22 mouse cellular contexts compared by ENCODE assay signal in genomic region chr17:48011105-48011504, GRCm38 (mm10). TPM values are rescaled to one million over a fixed set of nuclear protein-coding genes. Genes with fewer than 3 reads are reported as not detected.
DNase-seq lines count a peak whose midpoint lies in the region; ATAC-seq lines count a peak whose summit lies in the region.
"Had no signal": no experiment of that assay in that cellular context is flagged by ENCODE, and none has a peak within 500 bp of the region (broad histone marks: within the 10 kb centered on the region; RNA-seq: fewer than 3 reads in every experiment).

No protein-coding gene starts in this region.

- no peak overlapping the region for H3K9ac ChIP-seq in hindbrain, embryonic 14.5 days
- H3K9ac ChIP-seq in neural tube, embryonic 13.5 days, result no peak overlapping the region
- no peak overlapping the region for H3K9ac ChIP-seq in neural tube, embryonic 15.5 days (replicated peaks)
- H3K9ac ChIP-seq: embryonic facial prominence, embryonic 12.5 days; forebrain, embryonic 13.5 days; forebrain, embryonic 15.5 days had no signal

- DNase-seq in hindbrain, embryonic 14.5 days (ENCODE audit: low spot score), result no peak
- no peak for DNase-seq in hindbrain, embryonic 10.5 days (ENCODE audit: low spot score)
- no peak for DNase-seq in neural tube, embryonic 10.5 days (ENCODE audit: extremely low spot score, low spot score)
- DNase-seq in right cerebral cortex, postnatal 14 days, result no peak
- DNase-seq: adrenal gland, adult 2 months; adrenal gland, postnatal 10 days; adrenal gland, postnatal 25 days; cerebellum, adult 11-12 months; cerebellum, adult 2 months; cerebellum, adult 9-10 months; cerebellum, postnatal 10 days; cerebellum, postnatal 25 days had no signal

- ATAC-seq in hindbrain, embryonic 14.5 days (ENCODE audit: low FRiP score), result 0 out of 2 replicates have a peak, but pooled peaks have one; percentile 41
- ATAC-seq in neural tube, embryonic 13.5 days (ENCODE audit: low read depth), result no peak
- no peak for ATAC-seq in neural tube, embryonic 15.5 days (ENCODE audit: low FRiP score)
- ATAC-seq: forebrain, embryonic 15.5 days had no signal

- peaks cover 5% of the 10 kb centered on the region; the same call in 1 of the 2 replicates for H3K4me1 ChIP-seq in hindbrain, embryonic 14.5 days (replicated peaks; ENCODE audit: control insufficient read depth, insufficient read depth, low read length)
- peaks cover 58% of the 10 kb centered on the region for H3K4me1 ChIP-seq in hindbrain, embryonic 10.5 days (replicated peaks)
- H3K4me1 ChIP-seq in neural tube, embryonic 13.5 days (replicated peaks), result peaks cover 31% of the 10 kb centered on the region
- H3K4me1 ChIP-seq in neural tube, embryonic 15.5 days, result peaks cover 16% of the 10 kb centered on the region

- H3K27ac ChIP-seq in hindbrain, embryonic 14.5 days, result peak overlapping the region; percentile 67
- H3K27ac ChIP-seq in hindbrain, embryonic 10.5 days, result no peak overlapping the region
- peak overlapping the region; percentile 42; the same call in 1 of the 2 replicates for H3K27ac ChIP-seq in neural tube, embryonic 13.5 days (replicated peaks)
- 0 out of 2 replicates have a peak overlapping the region, but pooled peaks have one; percentile 18 for H3K27ac ChIP-seq in neural tube, embryonic 15.5 days (replicated peaks)
- H3K27ac ChIP-seq: embryonic facial prominence, embryonic 10.5 days; embryonic facial prominence, embryonic 12.5 days; forebrain, embryonic 13.5 days; forebrain, embryonic 15.5 days had no signal

- 52% methylated on average over 12 of the region's 12 CpGs for WGBS in hindbrain, embryonic 14.5 days
- WGBS in hindbrain, embryonic 10.5 days, result 92% methylated on average over 12 of the region's 12 CpGs
- 62% methylated on average over 12 of the region's 12 CpGs for whole genome bisulfite sequencing in neural tube, embryonic 13.5 days
- WGBS in neural tube, embryonic 15.5 days, result 46% methylated on average over 12 of the region's 12 CpGs

- no peaks in the 10 kb centered on the region for H3K27me3 ChIP-seq in hindbrain, embryonic 14.5 days (ENCODE audit: control insufficient read depth, insufficient read depth, low read length)
- peaks cover 30% of the 10 kb centered on the region for H3K27me3 ChIP-seq in hindbrain, embryonic 10.5 days (ENCODE audit: insufficient read depth, poor library complexity, severe bottlenecking)
- peaks cover 18% of the 10 kb centered on the region; the same call in 1 of the 2 replicates for H3K27me3 ChIP-seq in neural tube, embryonic 13.5 days
- H3K27me3 ChIP-seq in neural tube, embryonic 15.5 days (replicated peaks), result peaks cover 5% of the 10 kb centered on the region
- H3K27me3 ChIP-seq: embryonic facial prominence, embryonic 12.5 days; forebrain, embryonic 15.5 days had no signal

- H3K9me3 ChIP-seq in hindbrain, embryonic 14.5 days (ENCODE audit: control insufficient read depth, low read length), result no peaks in the 10 kb centered on the region
- no peaks in the 10 kb centered on the region for H3K9me3 ChIP-seq in hindbrain, embryonic 10.5 days
- H3K9me3 ChIP-seq in neural tube, embryonic 13.5 days, result no peaks in the 10 kb centered on the region
- no peaks in the 10 kb centered on the region for H3K9me3 ChIP-seq in neural tube, embryonic 15.5 days (replicated peaks)
- H3K9me3 ChIP-seq: embryonic facial prominence, embryonic 10.5 days; embryonic facial prominence, embryonic 12.5 days; forebrain, embryonic 13.5 days; forebrain, embryonic 15.5 days had no signal

- no peaks in the 10 kb centered on the region for H3K36me3 ChIP-seq in hindbrain, embryonic 14.5 days (replicated peaks; ENCODE audit: control insufficient read depth, insufficient read depth)
- H3K36me3 ChIP-seq in hindbrain, embryonic 10.5 days, result no peaks in the 10 kb centered on the region
- H3K36me3 ChIP-seq in neural tube, embryonic 13.5 days, result no peaks in the 10 kb centered on the region
- no peaks in the 10 kb centered on the region for H3K36me3 ChIP-seq in neural tube, embryonic 15.5 days
- H3K36me3 ChIP-seq: embryonic facial prominence, embryonic 10.5 days; embryonic facial prominence, embryonic 12.5 days; forebrain, embryonic 15.5 days had no signal

- no peak overlapping the region for H3K4me2 ChIP-seq in hindbrain, embryonic 14.5 days (replicated peaks)
- no peak overlapping the region for H3K4me2 ChIP-seq in neural tube, embryonic 13.5 days
- H3K4me2 ChIP-seq in neural tube, embryonic 15.5 days, result no peak overlapping the region
- H3K4me2 ChIP-seq: embryonic facial prominence, embryonic 12.5 days; forebrain, embryonic 13.5 days; forebrain, embryonic 15.5 days had no signal

- no peak overlapping the region for H3K4me3 ChIP-seq in hindbrain, embryonic 14.5 days (replicated peaks; ENCODE audit: low read length)
- H3K4me3 ChIP-seq in hindbrain, embryonic 10.5 days, result no peak overlapping the region
- H3K4me3 ChIP-seq in neural tube, embryonic 13.5 days, result no peak overlapping the region
- no peak overlapping the region for H3K4me3 ChIP-seq in neural tube, embryonic 15.5 days (replicated peaks)
- H3K4me3 ChIP-seq: embryonic facial prominence, embryonic 10.5 days; embryonic facial prominence, embryonic 12.5 days; forebrain, embryonic 13.5 days; forebrain, embryonic 15.5 days had no signal

RNA-seq across cellular contexts. Expression of gene 1700122O11Rik, which starts 27.0 kb away (rescaled TPM):
- not detected in 2 replicates for polyA plus RNA-seq in hindbrain, embryonic 14.5 days (2014; fragmentation: Nextera tagmentation; extraction: Ambion mirVana)
- polyA plus RNA-seq in hindbrain, embryonic 10.5 days (2016; fragmentation: Nextera tagmentation; extraction: Ambion mirVana), result not detected in 2 replicates
- polyA plus RNA-seq in neural tube, embryonic 13.5 days (2015; fragmentation: Nextera tagmentation; extraction: Ambion mirVana), result not detected in 2 replicates
- not detected in 2 replicates for polyA plus RNA-seq in neural tube, embryonic 15.5 days (2015; fragmentation: Nextera tagmentation; extraction: Ambion mirVana)
- polyA plus RNA-seq: adrenal gland, adult 2 months; C2C12; cerebellum, adult 2 months; cortical plate, adult 2 months; embryonic facial prominence, embryonic 10.5 days; embryonic facial prominence, embryonic 12.5 days; embryonic facial prominence, embryonic 14.5 days; forebrain, embryonic 11.5 days; forebrain, embryonic 13.5 days; forebrain, embryonic 15.5 days had no signal
